Mouse (Mus musculus): Measurements from ENCODE around the gene Meis2.

GRCm38 (mm10) chr2:116070614-116071425 is 5.2 kb upstream of the Meis2 start:
- TF ChIP-seq SIN3A (IDR thresholded peaks at IDR 0.05; ENCODE audit: low read length) (no peak), RCOR1 (IDR thresholded peaks at IDR 0.05; ENCODE audit: low read depth, low read length) (no peak), HCFC1 (IDR thresholded peaks at IDR 0.05; ENCODE audit: low read depth, low read length) (no peak), MAFK (IDR thresholded peaks at IDR 0.05; ENCODE audit: borderline replicate concordance, low read depth, low read length) (no peak), POLR2A (IDR thresholded peaks at IDR 0.05; ENCODE audit: control insufficient read depth in 1 of 2, insufficient read depth in 1 of 2, low read depth in 1 of 2, low read length in 2 of 2, poor library complexity in 1 of 2) (no peak), CHD2 (IDR thresholded peaks at IDR 0.05; ENCODE audit: low read length) (no peak), EP300 (IDR thresholded peaks at IDR 0.05; ENCODE audit: low read depth in 1 of 2, low read length in 2 of 2) (no peak), CTCF (IDR thresholded peaks at IDR 0.05 in 2 of 3, conservative IDR thresholded peaks at IDR 0.05 in 1 of 3; ENCODE audit: control insufficient read depth in 1 of 3, insufficient read depth in 1 of 3, low read depth in 2 of 3, low read length in 3 of 3, poor library complexity in 1 of 3, severe bottlenecking in 1 of 3) (no peak), MEF2A (IDR thresholded peaks at IDR 0.05; ENCODE audit: extremely low read depth, insufficient replicate concordance, low read depth, low read length, poor library complexity, severe bottlenecking) (no peak), KAT2A (conservative IDR thresholded peaks at IDR 0.05; ENCODE audit: low read depth, low read length) (no peak), MXI1 (IDR thresholded peaks at IDR 0.05; ENCODE audit: low read depth, low read length) (no peak)

Measured in MEL (cell line).